Mouse (Mus musculus) neural tube, embryonic 10.5 days (tissue): ENCODE measurements at regions not wholly inside any gene's neighbourhood (a gene's known extent, or its start where the extent isn't known, plus 50 kb on each side); places are given as distances from the start of the nearest gene placed in this dataset.
A peak's percentile ranks its signal among the peaks of the same experiment; 100 is the strongest.

Experiments
- DNase-seq: peaks from one replicate; pipeline ENCODE4 v3.0.0-alpha.2; 2017; ENCODE audit warnings: low spot score; ENCODE audit errors: extremely low spot score

DNA sequence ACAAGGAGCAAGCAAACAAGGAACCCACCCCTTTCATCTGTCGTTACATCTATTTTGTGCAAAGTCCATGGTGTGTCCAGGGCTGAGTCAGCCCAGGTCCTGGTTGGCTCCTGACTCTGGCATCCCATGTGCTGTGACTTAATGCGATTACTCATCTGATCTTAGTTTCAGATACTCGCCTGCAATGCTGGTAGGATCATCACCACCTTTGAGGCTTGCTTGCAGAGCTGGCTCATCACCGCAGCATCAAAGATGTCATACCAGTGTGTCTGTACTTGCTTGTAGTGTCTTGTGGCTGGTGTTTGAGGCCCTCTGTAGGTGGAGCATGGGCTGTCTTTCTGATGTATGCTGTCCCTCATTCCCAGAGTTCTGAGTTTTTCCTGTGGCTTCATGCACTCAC is 93.0 kb upstream of the Irf2bp2 start:
- no peak for DNase-seq

DNA sequence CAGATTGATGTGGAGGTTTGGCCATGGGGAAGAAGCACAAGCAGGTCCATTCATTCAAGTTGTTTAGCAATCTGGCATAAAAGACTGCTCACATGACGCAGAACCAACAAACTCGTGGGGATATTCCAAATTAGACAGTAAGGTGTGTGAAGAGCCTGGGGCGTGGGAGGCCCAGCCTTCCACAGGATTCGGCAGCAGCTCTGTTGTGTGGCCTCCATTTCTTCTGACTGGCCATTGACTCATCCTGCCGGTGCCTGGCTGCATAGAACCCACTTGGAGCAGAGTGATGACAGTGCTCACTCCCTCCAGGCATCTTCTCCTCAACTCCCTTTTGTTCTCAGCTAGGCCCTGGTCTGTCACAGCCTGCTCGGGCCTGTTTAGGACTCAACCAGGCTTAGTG is 91.6 kb upstream of the Irf2bp2 start:
- no peak for DNase-seq

DNA sequence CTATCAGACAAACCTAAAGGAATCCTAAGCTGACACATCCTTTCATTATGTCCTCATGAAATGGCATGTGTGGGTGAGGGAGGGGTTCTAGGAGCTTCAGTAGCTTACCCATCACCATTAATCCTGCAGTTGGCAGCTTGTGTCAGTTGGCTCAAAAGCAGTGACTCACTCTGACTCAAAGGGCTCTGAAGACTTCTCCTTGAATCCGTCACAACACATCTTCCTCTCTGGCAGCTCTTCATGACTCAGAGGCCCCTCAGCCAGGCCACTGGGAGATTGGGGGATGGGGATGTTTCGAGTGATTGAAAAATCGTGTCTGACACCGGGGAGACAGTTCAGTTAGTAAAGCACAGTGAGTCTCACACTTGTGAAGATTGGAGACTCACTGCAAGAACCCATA is 90.2 kb upstream of the Irf2bp2 start:
- no peak for DNase-seq

DNA sequence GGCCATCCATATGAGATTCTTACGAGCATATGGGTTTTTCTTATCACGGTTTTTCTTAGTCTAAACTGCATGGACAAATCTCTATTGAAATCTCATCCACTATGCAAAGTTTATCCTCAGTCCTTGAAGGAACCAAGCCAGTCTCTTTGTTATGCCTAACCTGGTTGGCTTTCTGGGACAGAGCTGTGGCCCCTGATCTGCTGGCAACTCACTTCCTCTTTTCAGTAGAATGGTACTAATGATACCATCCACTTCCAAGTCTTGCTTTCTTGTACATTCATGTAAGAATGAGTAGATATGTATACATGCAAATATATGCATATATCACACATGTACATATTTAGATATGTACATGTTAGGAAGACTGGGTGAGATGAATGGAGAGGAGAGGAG is 89.8 kb upstream of the Irf2bp2 start:
- DNase-seq, result no peak

DNA sequence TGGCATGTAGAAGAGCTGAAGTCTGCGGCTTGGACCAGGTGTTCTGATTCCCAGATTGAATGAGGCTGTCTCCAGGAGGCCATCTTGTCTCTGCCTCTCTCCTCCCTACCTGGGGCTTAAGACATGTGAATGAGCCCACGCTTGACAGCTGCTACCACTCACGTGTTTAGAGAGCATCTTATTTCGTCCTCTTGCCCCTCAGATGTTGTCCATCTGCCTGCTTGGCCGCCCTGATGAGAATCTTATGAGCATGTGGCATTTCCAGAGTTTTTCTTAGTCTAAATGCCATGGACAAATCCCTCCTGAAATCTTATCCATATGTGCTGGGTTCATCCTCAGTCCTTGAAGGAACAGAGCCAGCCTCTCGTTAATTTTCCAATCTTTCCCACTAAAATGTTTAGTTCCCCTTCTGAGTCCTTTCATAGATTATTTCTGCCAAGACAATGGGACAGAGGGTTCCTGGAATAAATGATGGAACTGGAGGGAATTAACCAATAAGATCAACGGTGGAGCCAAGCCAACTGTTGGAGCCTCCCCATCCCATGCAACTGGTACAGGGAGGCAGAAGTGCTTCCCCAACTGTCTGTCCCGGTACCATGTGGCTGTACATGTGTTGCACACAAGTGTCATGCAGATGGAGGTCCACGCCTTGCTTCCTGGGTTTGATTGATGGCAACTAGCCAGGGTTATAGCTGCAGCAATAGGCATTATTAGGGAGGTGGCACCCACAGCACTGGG is 89.2 kb upstream of the Irf2bp2 start:
- DNase-seq, result no peak

DNA sequence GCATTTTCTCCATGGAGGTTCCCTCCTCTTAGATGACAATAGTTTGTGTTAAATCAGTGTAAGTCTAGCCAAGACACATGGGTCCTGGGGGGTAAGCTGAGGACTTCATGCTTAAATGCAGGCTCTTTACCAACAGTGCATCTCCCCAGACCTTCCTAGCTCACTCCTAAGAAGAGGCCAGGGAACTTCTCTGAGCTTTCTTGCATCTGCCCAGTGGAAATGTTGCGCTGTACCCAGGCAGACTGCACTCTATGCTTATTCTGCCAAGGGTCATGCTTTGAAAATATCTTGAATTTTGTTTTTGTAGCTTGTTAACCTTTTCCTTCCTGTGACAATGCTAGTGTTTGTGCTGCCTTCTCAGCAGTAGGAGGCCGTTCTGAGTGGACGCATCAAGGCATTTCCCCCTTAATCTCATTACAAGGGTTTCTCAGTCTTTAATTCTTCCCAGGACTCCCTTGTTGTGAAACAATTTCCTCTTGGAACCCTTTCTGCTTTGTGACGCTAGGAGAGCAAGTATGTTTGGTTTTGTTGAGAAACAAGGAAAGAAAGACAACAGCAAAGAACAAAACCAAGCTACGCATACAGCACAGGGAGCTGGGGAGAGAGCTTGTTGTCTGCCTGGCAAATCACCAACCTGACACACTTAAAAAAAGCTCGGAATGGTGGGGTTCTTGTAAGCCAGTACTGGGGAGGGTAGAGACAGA is 88.3 kb upstream of the Irf2bp2 start:
- DNase-seq, result no peak

DNA sequence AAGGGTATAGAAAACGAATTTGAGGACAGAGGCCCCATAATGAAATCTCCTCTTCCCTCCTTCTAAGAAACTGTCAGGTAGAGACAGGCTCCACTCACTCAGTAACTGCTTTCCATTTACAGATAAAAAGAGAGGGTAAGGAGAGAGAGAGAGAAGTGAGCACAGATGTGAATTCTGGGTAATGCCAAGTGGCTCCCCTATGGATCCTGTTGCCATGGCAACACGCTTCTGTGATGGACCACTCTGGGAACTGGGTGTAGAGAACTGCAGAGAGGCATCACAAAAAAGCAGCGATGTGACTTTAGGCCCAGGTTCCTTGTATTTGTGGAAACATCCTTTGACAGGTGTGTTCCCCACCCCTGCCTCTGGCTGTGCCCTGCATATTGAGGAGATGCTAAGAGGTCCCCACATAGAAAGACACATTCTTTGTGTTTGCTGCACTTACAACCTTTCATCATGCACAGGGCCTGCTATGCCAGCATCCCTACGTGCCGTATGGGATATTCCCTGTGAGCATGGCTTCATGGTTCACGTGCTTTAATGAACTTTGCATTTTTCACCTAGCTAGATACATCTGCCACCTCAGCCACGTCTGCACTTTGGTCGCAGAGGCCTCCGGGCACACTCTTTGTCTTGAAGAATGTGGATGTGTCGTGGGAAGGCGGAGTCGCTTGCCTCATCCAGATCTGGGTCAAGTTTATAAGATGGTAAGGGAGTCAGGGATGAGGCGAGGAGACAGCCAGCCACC is 84.4 kb upstream of the Irf2bp2 start:
- DNase-seq, result no peak

DNA sequence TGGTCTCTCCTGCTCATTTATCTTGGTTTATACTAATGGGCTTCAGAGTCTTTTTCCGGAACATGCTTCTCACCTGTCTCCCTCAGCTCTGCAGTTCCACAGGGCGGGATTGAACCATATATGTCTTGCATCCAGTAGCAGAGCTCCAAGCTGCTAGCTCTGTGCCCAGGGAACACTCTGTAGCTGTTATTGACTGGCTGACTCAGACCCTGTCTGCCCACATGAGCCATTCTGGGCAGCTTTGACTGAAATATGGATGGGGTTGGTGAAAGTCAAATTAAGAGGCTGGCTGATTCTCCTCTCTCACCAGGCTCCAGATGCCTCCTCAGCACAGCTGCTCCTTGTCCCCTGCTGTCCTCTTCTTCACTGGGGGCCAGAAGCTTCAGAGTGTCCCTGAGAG is 81.4 kb upstream of the Irf2bp2 start:
- no peak for DNase-seq

DNA sequence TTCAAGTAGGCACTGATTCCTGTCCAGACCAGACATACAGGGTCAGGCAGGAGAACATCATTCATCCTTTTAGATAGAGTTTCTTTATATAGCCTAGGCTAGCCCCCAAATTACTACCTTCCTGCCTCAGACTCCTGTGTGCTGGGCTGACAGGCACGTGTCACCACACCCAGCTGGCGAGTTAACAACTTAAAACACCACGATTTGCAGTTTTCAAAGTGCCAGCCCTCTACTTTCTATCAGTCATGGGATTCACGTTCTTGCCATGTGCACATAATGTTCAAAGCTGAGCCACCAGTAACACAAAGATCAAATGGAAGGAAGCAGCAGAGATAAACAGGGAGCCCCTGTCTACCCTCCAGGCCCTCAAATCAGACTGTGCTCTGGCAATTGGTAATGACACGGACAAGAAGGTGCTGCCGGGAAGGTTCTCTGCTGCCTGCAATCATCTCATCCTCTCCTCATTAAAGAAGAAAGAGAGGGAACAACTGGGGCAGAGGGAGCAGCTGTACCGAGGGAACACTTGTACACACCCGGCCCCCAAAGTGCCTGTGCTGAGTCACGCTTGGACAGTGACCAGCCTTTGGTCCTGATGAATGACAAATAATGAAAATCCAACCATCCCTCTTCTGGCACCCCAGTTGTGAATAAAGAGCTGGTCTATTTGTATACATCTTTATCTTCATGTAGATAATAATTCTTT is 79.4 kb upstream of the Irf2bp2 start:
- DNase-seq, result no peak

DNA sequence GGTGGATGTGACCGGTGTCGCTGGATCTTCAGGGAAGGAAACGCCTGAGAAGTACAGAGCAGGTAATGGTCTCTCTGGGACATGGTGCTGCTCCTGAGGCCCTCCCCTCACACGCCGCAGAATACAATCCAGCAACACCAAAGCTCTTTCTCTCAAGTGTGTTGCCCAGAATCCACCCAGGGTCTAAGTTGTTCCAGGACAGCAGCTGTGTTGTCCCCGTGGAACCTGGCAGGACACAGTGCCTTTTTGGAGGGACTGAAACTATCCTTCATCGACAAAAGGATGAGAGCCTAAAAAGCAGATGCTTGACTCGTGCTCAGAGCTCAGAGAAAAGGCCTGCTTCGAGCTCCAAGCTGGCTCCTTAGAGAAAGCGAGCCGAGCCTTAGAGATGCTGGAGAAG is 77.8 kb upstream of the Irf2bp2 start:
- DNase-seq, result no peak

DNA sequence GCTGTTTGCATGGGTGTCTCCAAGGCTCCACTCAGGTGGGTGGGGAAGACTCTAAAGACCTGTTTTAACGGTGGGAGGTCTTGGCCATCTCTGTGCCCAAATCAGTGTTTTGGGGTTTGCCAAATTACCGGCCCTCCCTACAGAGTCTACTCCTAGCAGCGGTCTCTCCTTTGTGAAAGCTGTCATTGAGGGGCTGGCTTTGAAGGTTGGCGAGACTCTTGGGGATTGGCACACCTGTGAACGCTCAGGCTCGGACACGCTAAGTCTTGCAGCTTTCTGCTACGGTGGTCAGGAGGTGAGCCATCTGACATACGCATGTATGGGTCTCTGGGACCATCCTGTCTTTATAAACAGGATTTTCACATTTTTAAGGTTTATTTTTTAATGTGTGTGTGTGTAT is 76.1 kb upstream of the Irf2bp2 start:
- no peak for DNase-seq

DNA sequence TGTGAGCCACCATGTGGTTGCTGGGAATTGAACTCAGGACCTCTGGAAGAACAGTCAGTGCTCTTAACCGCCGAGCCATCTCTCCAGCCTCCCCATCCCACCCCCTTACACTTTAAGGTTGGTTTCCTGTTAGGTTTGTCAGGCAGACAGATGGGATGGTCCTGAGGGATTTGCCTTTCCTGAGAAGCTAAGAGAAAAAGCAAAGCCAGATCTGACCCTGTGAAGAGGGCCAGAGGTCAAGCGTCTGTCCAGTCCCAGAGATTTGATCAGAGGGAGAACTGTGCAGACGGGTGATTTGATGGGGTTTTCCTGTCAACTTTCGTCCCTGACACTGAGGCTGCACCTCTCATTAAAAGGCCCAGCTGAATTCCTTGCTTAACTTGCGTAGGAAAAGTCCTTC is 75.4 kb upstream of the Irf2bp2 start:
- no peak for DNase-seq

DNA sequence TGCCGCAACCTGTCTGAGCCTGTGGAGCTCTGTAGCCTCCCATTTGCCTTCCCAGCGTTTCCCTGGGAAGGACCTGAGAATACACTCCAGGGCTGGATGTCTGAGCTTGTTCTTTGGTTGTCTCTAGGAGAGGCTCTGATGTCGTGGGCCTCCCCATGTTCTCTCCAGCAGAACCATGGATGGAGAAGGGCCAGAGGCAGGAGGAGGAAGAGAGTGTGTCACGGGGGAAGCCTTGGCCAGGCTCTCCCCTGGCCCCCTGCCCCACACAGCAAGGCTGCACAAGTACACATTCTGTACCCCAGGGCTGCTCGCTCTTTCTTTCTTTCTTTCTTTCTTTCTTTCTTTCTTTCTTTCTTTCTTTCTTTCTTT is 74.9 kb upstream of the Irf2bp2 start:
- DNase-seq, result no peak

DNA sequence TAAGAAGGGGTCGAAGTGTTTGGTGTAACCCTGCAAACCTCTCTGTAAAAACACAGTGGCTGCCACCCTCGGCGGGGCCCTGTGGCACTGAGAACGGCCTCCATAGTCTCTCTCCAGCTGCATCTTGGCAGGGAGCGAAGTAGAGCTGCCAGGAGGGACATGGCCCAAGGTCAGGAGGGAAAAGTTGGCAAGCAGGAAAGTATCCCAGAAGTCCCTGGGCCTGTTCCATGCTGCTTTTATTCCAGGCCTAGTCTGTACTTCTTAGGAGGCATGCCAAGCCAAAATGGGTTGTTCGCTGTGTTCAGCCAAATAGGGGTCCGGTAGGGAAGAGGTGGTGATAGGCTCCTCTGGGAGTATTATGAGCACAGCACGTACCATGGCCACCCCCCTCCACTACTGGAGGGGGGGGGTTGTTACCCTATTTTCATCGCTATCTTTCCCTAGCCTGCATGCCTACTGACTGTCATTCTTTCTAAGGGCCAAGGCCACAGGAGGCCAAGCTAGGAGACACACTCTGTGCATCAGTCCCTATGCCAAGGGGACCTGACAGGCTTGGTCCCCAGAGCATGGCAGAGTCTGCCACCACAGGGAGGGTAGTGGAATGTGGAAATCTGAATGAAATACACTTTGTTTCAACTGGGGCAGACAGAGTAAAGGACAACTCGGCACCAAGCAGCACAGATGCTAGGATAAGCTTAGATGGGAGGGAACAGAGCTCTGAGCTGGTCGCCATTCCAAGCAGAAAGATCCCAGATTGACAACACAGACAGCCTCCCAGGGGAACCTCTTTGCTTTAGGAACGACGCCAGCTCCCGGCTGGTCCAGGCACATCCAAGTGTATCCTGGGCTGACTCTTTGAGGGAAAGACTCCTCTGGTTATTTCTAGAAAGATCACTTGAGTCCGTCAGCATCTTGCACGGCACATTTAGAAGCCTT is 74.2 kb upstream of the Irf2bp2 start:
- no peak for DNase-seq

DNA sequence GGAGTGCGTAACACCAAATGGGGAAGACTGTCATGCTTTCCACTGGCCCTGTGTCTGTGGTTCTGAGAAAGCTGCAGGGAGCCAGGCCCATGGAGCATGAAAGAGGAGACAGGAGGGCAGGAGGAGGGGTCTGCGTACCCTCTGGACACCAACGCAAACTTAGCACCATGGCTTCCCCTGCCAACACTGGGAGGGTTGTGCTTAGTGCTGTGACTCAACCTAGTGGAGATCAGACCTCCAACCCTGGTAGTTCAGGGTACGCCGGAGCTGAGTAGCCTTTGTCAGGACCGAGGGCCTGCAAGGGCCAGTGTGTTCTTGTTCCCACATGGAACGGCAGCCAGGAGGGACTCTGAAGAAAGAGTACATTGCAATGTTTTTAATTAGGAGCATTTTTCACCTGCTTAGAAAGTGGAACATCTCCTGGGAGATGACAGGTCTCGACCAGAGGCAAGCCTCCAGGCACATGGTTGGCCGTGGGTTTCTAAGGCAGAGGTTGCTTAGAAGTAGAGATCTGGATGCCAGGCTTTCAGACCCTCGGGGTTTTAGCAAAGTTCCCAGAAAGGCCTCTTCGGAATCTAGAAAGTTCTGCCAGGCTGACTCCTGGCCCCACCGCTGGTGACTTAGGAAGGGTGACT is 73.4 kb upstream of the Irf2bp2 start:
- no peak for DNase-seq

DNA sequence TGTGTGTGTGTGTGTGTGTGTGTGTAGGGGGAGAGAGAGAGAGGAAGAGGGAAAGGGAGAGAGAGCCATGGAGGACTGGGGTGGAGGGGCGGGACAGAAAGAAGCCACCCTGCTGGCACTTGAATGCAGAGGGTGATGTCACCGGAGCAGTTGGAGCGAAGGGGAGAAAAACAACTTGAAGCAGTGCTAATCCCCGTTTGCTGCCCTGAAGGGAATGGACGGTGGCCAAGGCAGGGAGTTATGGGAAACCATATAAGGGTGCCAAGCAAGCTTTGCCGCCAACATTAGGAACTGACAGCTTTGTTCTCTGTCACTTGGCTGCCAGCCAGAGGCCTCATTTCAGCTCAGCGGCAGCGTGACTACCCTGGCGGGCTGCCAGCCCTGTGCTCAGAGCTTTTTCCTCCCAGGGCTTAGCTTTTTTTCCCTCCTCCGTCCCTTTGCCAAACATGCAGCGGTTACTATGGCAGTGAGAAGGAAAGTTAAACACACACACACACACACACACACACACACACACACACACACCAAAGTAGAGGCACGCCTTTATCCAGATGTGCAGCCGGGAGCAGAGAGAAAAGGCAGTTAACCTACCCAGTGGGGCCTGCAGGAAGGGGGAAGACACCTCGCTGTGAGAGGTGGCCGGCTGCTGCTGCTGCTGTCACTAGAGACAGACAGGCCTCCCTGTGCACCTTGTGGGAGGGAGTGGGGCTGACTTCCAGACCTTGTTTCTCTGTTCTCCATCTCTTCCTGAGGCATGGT is 72.7 kb upstream of the Irf2bp2 start:
- peak; percentile 83 for DNase-seq

DNA sequence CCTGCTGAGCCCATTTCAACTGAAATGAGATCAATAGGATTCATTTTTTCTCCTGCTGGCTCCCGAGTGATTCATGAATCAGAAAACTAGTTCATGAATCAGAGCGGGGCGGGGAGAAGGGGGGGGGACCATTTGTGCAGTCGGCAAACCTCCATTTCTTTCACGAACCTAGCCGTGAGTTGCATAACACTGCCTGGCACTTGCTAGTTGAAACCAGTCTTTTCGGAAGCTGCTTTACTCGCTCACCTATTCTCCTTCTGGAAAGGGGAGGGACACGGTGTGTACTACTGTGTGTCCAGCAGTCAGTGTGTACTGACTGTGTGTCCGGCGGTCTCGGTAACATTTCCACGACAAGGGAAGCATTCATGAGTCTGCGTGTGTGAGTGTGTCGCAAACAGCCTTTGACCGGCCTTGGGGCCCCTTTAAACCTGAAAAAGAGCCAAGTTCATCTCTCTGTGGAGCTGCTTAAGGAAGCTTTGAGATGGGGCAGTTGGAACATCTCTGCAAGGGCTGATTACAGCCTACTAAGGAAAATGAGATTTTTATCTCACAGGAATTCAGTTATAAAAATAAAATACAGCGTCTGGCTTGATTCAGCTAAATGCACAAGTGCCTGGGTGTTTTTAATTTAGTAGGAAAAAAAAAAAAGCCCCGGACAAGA is 71.9 kb upstream of the Irf2bp2 start:
- DNase-seq, result no peak

DNA sequence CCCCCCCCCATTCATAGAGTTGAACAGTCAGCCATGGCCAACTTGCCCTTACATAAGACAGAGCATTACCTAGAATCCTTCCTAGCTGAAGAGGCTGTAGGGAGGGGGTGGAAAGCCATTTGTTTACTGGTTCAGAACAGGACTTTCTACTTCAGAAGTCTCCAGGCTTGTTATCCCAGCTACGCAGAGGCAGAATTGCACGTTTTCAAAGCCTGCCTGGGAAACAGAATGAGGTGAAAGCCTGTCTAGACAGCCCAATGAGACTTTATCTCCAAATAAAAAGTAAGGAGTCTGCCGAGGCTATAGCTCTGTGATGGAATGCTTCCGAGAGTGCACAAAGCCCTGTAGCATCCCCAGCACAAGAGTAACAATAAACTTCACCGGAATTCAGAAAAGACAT is 71.1 kb upstream of the Irf2bp2 start:
- DNase-seq, result no peak
